Mouse (Mus musculus): ENCODE results near the gene Relb. TPM values are rescaled to one million over a fixed set of nuclear protein-coding genes. Genes with fewer than 3 reads are reported as not detected.
A peak's percentile ranks its signal among the peaks of the same experiment; 100 is the strongest.

Relb gene
- polyA plus RNA-seq, 1 experiment from 2014 or later, result 6.6 TPM

DNA sequence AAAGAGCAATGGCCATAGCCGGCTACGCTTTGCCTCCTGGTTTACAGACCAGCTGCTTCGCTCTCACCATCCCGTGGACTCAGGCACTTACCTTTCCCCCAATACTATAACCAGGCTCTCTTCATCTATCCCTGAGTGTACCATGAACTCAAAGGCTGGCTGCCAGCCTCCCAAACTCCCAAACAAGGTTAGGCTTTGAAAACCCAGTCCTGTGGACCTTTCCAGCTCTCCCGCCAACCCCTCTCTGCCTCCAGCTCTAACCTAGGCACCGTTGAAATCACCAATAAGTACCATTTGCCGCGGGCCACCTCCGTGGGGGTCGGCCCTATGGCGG, 67.8 kb downstream of the Relb start:
- H3K27ac ChIP-seq (replicated peaks), result peak overlapping the region; percentile 90
- peak overlapping the region; percentile 82 for H3K4me3 ChIP-seq
- no peaks in the 10 kb centered on the region for H3K27me3 ChIP-seq
- peak; percentile 0; the same call in 1 of the 2 replicates for ATAC-seq (ENCODE audit: low read depth)
- peaks cover 60% of the 10 kb centered on the region for H3K4me1 ChIP-seq (replicated peaks)
- H3K9ac ChIP-seq, result peak overlapping the region; percentile 90
- H3K9me3 ChIP-seq, result no peaks in the 10 kb centered on the region
- 2% methylated on average over 11 of the region's 11 CpGs for WGBS
- peaks cover 19% of the 10 kb centered on the region for H3K36me3 ChIP-seq
- peak overlapping the region; percentile 100 for H3K4me2 ChIP-seq

DNA sequence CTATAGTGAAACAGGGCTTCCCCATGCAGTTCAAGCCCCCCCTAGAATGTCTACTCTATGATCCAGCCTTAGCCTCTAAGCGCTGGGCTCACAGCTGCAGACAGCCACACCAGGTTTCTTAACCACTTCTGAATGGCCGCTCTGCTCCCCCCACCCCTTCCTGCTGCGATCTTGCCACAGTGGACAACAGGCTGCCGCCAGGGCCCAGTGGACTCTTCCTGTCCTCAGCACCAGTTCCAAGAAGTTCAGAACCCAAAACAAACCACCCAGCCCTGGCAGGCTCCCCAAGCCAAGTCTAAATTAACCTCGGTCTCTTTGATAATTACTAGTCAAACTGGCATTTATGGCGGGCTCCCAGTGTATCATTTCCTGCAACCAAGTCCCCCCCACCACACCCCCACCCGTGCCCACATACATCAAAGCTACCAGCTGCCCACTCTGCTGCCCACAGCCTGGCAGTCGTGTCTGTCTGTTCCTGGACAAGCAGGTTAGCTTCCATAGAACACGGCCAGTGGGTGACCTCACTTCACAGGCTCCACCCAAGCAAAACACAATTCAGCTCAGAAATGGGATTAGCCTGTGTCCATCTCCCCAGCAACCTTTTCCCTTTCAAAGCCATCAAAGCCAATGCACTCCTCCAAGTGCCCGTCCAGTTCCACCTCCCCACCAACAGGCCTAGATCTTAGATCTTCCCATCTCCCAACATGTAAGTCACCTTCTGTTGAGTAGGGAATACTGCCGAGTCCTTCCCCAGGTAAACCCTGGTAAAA, 68.6 kb downstream of the Relb start:
- Histone ChIP-seq H3K4me2 (peak overlapping the region; percentile 100), H3K9me3 (no peaks in the 10 kb centered on the region), H3K27ac (replicated peaks) (no peak overlapping the region), H3K9ac (peak overlapping the region; percentile 90), H3K4me3 (peak overlapping the region; percentile 82), H3K27me3 (no peaks in the 10 kb centered on the region), H3K4me1 (replicated peaks) (peaks cover 60% of the 10 kb centered on the region), H3K36me3 (peaks cover 20% of the 10 kb centered on the region)
- WGBS, result 26% methylated on average over 11 of the region's 11 CpGs
- ATAC-seq (ENCODE audit: low read depth), result no peak

DNA sequence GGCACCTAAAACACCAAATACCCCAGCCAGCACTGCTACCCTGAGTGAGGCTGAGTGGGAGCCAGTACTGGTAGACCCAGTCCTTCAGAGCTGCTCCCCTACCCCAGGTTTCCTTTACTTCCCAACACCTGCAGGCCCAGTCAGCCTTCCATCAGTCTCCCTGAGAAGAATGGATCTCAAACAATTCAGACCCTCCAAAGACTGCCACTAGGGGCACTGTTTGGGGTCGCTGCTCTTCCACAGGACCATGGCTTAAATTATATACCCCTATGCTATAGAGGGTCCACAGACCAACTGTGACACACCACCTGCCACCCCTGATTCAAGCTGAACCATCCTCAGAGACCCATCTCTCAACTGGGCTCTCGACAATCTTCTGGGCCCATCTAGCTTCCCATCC, 70.3 kb downstream of the Relb start:
- Histone ChIP-seq H3K4me1 (replicated peaks) (peaks cover 62% of the 10 kb centered on the region), H3K9me3 (no peaks in the 10 kb centered on the region), H3K36me3 (peaks cover 18% of the 10 kb centered on the region; the same call in 1 of the 2 replicates), H3K4me3 (peak overlapping the region; percentile 82; the same call in 1 of the 2 replicates), H3K27me3 (no peaks in the 10 kb centered on the region), H3K27ac (replicated peaks) (no peak overlapping the region), H3K9ac (peak overlapping the region; percentile 56), H3K4me2 (peak overlapping the region; percentile 100)
- no peak for ATAC-seq (ENCODE audit: low read depth)
- 27% methylated on average over 2 of the region's 2 CpGs for WGBS

DNA sequence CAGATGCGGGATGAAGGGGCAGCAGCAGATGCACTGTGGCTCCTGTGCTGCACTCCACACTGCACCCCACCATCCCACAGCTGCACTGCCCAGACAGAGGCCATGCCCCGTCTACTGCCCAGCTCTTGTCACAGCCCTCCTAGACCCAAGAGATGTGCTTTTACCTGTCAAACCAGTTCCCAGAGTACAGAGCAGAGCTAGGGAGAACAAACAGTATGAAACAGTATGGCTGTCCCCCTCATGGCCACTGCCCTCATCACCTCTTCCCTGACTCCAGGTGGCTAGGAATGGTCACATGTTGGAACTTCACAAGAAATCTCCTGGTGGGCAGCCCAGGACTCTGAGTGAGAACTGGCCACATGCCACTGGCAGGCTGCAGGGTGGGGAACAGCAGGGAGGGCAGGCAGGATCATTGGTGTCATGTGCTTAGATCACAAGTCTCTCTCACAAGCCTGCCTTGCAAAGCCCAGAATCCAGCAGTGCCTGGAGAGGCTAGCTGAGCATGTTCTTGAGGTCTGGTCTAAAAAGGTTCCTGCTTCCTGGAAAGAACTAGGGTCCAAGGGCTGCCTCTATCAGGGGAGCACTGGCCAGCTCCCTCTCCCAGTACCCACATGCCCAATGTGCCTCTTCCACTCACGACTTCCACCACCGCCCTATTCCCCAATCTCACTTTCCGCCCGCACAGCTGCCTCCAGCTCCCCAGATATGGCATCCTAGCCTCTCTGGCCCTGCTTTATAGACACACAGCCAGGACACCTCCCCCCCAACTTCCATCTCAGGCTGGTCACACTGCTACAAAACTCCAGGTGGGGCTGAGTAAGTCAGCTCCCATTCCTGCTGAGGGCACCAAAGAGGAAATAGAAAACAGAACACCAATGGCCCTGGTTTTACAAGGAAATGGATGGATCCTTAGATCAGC, 71.0 kb downstream of the Relb start:
- ATAC-seq (ENCODE audit: low read depth), result no peak
- H3K36me3 ChIP-seq, result peaks cover 24% of the 10 kb centered on the region; the same call in 1 of the 2 replicates
- H3K27me3 ChIP-seq, result no peaks in the 10 kb centered on the region
- peak overlapping the region; percentile 100 for H3K4me2 ChIP-seq
- peaks cover 64% of the 10 kb centered on the region for H3K4me1 ChIP-seq (replicated peaks)
- H3K27ac ChIP-seq (replicated peaks), result no peak overlapping the region
- H3K9me3 ChIP-seq, result no peaks in the 10 kb centered on the region
- H3K9ac ChIP-seq, result peak overlapping the region; percentile 56
- 99% methylated on average over 6 of the region's 6 CpGs for WGBS
- H3K4me3 ChIP-seq, result peak overlapping the region; percentile 82; the same call in 1 of the 2 replicates

DNA sequence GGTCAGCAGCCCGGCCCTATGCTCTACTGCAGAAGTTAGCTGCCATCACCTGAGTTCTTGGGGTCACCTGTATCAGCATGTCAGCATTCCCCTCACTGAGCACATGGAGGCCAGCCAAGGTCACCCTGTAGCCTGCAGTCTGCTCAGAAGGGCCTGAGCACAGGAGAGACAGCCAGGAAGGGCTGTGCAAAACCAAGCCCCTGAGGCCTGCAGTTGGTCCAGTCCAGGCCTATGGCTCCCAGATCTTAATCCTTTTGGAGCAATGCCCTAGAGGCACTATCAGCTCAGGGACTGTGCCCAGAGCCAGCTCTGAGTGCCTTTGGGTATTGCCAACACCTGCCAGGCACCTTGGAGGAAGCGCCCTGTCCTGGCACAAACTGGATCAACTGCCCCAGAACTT, 72.2 kb downstream of the Relb start:
- Histone ChIP-seq H3K9me3 (no peaks in the 10 kb centered on the region), H3K4me2 (no peak overlapping the region), H3K4me3 (no peak overlapping the region), H3K27ac (replicated peaks) (no peak overlapping the region), H3K36me3 (peaks cover 24% of the 10 kb centered on the region; the same call in 1 of the 2 replicates), H3K4me1 (replicated peaks) (peaks cover 69% of the 10 kb centered on the region), H3K27me3 (no peaks in the 10 kb centered on the region), H3K9ac (no peak overlapping the region; the same call in 1 of the 2 replicates)
- whole genome bisulfite sequencing, result 100% methylated on average over 2 of the region's 2 CpGs
- ATAC-seq (ENCODE audit: low read depth), result no peak

Other genes with a start within 250 kb of the Relb start
- 18.6 and 20.5 TPM in 2 replicates for gene Ercc2, start 247.4 kb downstream of the Relb start, polyA plus RNA-seq (2015; fragmentation: Nextera tagmentation; extraction: Ambion mirVana)
- 4.0 and 5.3 TPM in 2 replicates for gene Klc3, start 225.3 kb downstream of the Relb start, polyA plus RNA-seq (2015; fragmentation: Nextera tagmentation; extraction: Ambion mirVana)
- 1.1 and 1.3 TPM in 2 replicates for gene Ckm, start 224.7 kb downstream of the Relb start, polyA plus RNA-seq (2015; fragmentation: Nextera tagmentation; extraction: Ambion mirVana)
- 14.9 and 16.1 TPM in 2 replicates for gene Mark4, start 170.6 kb downstream of the Relb start, polyA plus RNA-seq (2015; fragmentation: Nextera tagmentation; extraction: Ambion mirVana)
- gene Exoc3l2, start 166.1 kb downstream of the Relb start, polyA plus RNA-seq (2015; fragmentation: Nextera tagmentation; extraction: Ambion mirVana), result 0.32 and 0.52 TPM in 2 replicates
- gene Bloc1s3, start 121.1 kb downstream of the Relb start, polyA plus RNA-seq (2015; fragmentation: Nextera tagmentation; extraction: Ambion mirVana), result 3.5 and 3.6 TPM in 2 replicates
- 46.4 and 49.0 TPM in 2 replicates for gene Trappc6a, start 121.0 kb downstream of the Relb start, polyA plus RNA-seq (2015; fragmentation: Nextera tagmentation; extraction: Ambion mirVana)
- gene Nkpd1, start 111.6 kb downstream of the Relb start, polyA plus RNA-seq (2015; fragmentation: Nextera tagmentation; extraction: Ambion mirVana), result 0.14 TPM in 1 of 2 replicates, not detected in the other
- 32.7 and 36.5 TPM in 2 replicates for gene Ppp1r37, start 66.4 kb downstream of the Relb start, polyA plus RNA-seq (2015; fragmentation: Nextera tagmentation; extraction: Ambion mirVana)
- gene Zfp296, start 52.2 kb downstream of the Relb start, polyA plus RNA-seq (2015; fragmentation: Nextera tagmentation; extraction: Ambion mirVana), result 0.40 TPM in 1 of 2 replicates, not detected in the other
- gene Gemin7, start 51.8 kb downstream of the Relb start, polyA plus RNA-seq (2015; fragmentation: Nextera tagmentation; extraction: Ambion mirVana), result 153 and 159 TPM in 2 replicates
- gene Clasrp, start 25.0 kb downstream of the Relb start, polyA plus RNA-seq (2015; fragmentation: Nextera tagmentation; extraction: Ambion mirVana), result 52.9 and 61.6 TPM in 2 replicates
- 110 and 118 TPM in 2 replicates for gene Clptm1, start 35.6 kb upstream of the Relb start, polyA plus RNA-seq (2015; fragmentation: Nextera tagmentation; extraction: Ambion mirVana)
- 1.0 TPM in 1 of 2 replicates, not detected in the other for gene Apoc2, start 48.5 kb upstream of the Relb start, polyA plus RNA-seq (2015; fragmentation: Nextera tagmentation; extraction: Ambion mirVana)
- gene Gm44805, start 52.0 kb upstream of the Relb start, polyA plus RNA-seq (2015; fragmentation: Nextera tagmentation; extraction: Ambion mirVana), result not detected in 2 replicates
- 0.08 TPM in 1 of 2 replicates, not detected in the other for gene Apoc4, start 52.0 kb upstream of the Relb start, polyA plus RNA-seq (2015; fragmentation: Nextera tagmentation; extraction: Ambion mirVana)
- 4.4 and 6.6 TPM in 2 replicates for gene Apoc1, start 63.2 kb upstream of the Relb start, polyA plus RNA-seq (2015; fragmentation: Nextera tagmentation; extraction: Ambion mirVana)
- 408 and 440 TPM in 2 replicates for gene Apoe, start 69.8 kb upstream of the Relb start, polyA plus RNA-seq (2015; fragmentation: Nextera tagmentation; extraction: Ambion mirVana)
- gene Tomm40, start 86.0 kb upstream of the Relb start, polyA plus RNA-seq (2015; fragmentation: Nextera tagmentation; extraction: Ambion mirVana), result 117 and 134 TPM in 2 replicates
- gene Nectin2, start 121.0 kb upstream of the Relb start, polyA plus RNA-seq (2015; fragmentation: Nextera tagmentation; extraction: Ambion mirVana), result 54.6 and 56.2 TPM in 2 replicates
- gene Bcam, start 141.6 kb upstream of the Relb start, polyA plus RNA-seq (2015; fragmentation: Nextera tagmentation; extraction: Ambion mirVana), result 14.2 and 16.6 TPM in 2 replicates
- gene Cblc, start 167.4 kb upstream of the Relb start, polyA plus RNA-seq (2015; fragmentation: Nextera tagmentation; extraction: Ambion mirVana), result not detected in 2 replicates
- 0.32 and 1.8 TPM in 2 replicates for gene Bcl3, start 193.3 kb upstream of the Relb start, polyA plus RNA-seq (2015; fragmentation: Nextera tagmentation; extraction: Ambion mirVana)
- 5.2 and 6.6 TPM in 2 replicates for gene Gm19345, start 222.6 kb upstream of the Relb start, polyA plus RNA-seq (2015; fragmentation: Nextera tagmentation; extraction: Ambion mirVana)
- 0.36 and 0.48 TPM in 2 replicates for gene Ceacam16, start 231.9 kb upstream of the Relb start, polyA plus RNA-seq (2015; fragmentation: Nextera tagmentation; extraction: Ambion mirVana)